Mouse (Mus musculus) naive thymus-derived CD4-positive, alpha-beta T cell, adult 5 months (primary cell): Measurements from ENCODE around the gene Pla2g4d. TPM values are rescaled to one million over a fixed set of nuclear protein-coding genes. Genes with fewer than 3 reads are reported as not detected.

Experiments used
- polyA plus RNA-seq: library from polyadenylated mRNA; unstranded; fragments of 100-300 nt; shearing (Covaris generic); gene quantifications from one replicate; pipeline ENCODE4 v1.2.1, GENCODE M21; 2017

Gene Pla2g4d
- polyA plus RNA-seq, result not detected

DNA sequence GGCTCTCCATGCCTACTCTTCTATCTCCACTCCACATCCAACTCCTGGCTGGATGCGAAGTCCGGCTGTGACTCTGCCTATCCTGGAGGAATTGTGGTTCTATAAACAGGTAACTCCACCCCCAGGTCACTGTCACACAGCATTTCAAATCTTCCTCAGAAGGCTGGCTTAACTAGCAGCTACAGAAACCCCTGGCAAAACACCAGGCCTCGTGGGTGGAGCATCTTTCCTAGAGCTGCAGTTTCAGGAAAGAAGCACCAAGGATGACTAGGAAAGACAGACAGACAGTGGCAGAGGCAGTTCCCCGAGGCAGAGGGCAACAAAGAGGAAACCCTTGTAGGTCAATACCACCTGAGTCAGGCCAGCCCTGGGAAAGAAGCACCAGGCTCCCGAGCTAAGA, at the start of gene Pla2g4d:
TSS of gene Pla2g4d (minus strand) at position 203 of the 400 bp plus-strand sequence.

DNA sequence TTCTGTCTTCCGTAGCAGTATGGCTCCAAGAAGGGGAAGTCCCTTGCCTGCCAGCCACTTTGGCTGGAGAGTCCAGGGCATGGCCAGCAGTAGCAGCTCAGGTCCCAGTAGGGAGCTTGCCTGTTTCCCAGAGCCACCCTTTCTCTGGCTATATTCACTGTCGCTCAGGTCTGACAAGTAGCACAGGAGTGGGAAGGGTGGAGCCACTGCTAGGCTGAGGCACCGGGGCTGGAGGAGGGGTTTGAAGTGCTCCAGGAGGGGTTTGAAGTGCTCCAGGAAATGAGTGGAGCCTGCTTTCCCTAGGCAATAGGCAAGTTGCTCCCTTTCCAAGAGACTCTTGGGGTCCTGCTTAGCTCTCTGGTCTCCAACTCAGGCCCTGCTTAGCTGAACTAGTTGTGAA, 25.0 kb upstream of the Pla2g4d start, which contains the start of gene Pla2g4f:
TSS of gene Pla2g4f (minus strand) at position 190 of the 400 bp plus-strand sequence.

DNA sequence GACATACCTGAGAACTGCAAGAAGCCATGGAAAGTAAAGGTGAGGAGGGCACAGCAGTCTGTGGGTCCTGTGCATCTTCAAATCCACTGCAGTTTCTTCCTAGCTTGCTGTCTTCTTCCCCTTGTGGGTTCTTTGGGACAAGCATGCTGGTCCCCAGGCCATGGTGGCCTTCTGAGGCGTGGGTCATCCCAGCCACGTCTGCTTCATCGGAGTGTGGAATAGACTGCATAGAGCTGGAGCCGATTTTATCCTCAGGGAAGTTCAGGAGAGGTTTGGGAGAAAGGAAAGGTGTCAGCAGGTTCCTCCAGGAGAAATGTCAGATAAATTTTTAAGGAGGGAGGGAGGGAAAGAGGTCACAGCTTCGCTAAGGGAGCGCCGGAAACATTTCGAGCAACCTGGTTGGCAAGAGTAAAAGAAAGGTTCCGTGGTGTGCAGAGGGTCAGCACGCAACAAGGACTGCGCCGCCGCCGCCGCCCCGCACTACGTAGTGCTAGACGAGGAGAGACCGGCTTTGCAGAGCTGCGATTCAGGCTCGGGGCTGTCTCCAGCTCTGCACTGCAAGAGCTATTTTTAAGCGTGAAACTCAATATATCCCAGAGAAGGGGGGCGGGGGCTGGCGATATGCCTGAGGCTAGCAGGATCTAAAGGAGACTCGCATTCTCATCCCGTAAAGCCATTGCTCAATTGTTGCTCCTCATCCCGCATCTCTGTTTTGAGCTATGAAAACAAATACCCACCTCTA, 44.1 kb downstream of the Pla2g4d start, which contains the start of gene Pla2g4e:
TSS of gene Pla2g4e (minus strand) at position 657 of the 742 bp plus-strand sequence.

Other genes starting within 250 kb of the Pla2g4d start
- gene Ehd4, start 134.6 kb downstream of the Pla2g4d start, polyA plus RNA-seq, result 15.6 TPM
- gene Pla2g4e, start 43.9 kb downstream of the Pla2g4d start, polyA plus RNA-seq, result not detected
- gene Pla2g4f, start 25.0 kb upstream of the Pla2g4d start, polyA plus RNA-seq, result 0.19 TPM
- gene Vps39, start 63.9 kb upstream of the Pla2g4d start, polyA plus RNA-seq, result 40.7 TPM
- gene Ganc, start 114.7 kb upstream of the Pla2g4d start, polyA plus RNA-seq, result 19.6 TPM
- gene Tmem87a, start 114.9 kb upstream of the Pla2g4d start, polyA plus RNA-seq, result 25.7 TPM
- gene Capn3, start 166.8 kb upstream of the Pla2g4d start, polyA plus RNA-seq, result 1.9 TPM